Mouse (Mus musculus): Measurements from ENCODE around the gene Gp6.

- TF ChIP-seq CTCF (IDR thresholded peaks at IDR 0.05; ENCODE audit: extremely low read depth, insufficient read depth, low read length) (no peak), POLR2A (IDR thresholded peaks at IDR 0.05; ENCODE audit: extremely low read depth, insufficient read depth, low read length) (no peak)
Measured at GRCm38 (mm10) chr7:4323301-4323700, 74.2 kb downstream of the Gp6 start.
